Mouse (Mus musculus) hindbrain, embryonic 13.5 days (tissue): ENCODE results near the gene Zdhhc9. TPM values are rescaled to one million over a fixed set of nuclear protein-coding genes. Genes with fewer than 3 reads are reported as not detected.
"Not testable (repeated sequence)": the region's sequence is repeated elsewhere in the genome, so short reads cannot be mapped to it uniquely, and the experiment has no call there.

Source experiments
- ATAC-seq: fragments of 200-750 bp; cut with Nextera tagmentation; 2 replicates; pipeline ENCODE4 v1.8.0; 2017; ENCODE audit warnings: moderate TSS enrichment; ENCODE audit not compliant: low FRiP score
- H3K27ac ChIP-seq: fragments of 300-500 bp; sonication (generic); 2 replicates; pipeline ENCODE4 v1.5.1; 2015; ENCODE audit warnings: inconsistent platforms, mild to moderate bottlenecking, moderate library complexity
- H3K27me3 ChIP-seq: fragments of 300-500 bp; sonication (generic); 2 replicates; pipeline ENCODE4 v1.6.1; 2015; ENCODE audit warnings: mild to moderate bottlenecking, inconsistent platforms
- H3K36me3 ChIP-seq: fragments of 300-500 bp; sonication (generic); 2 replicates; pipeline ENCODE4 v1.6.1; 2015; ENCODE audit warnings: mild to moderate bottlenecking, inconsistent platforms
- H3K4me1 ChIP-seq: fragments of 300-500 bp; sonication (generic); replicated peaks from 2 replicates; pipeline ENCODE4 v1.6.1; 2015; ENCODE audit warnings: inconsistent platforms
- H3K4me2 ChIP-seq: fragments of 300-500 bp; sonication (generic); 2 replicates; pipeline ENCODE4 v1.6.1; 2015; ENCODE audit warnings: inconsistent platforms, mild to moderate bottlenecking, moderate library complexity
- H3K4me3 ChIP-seq: fragments of 300-500 bp; sonication (generic); 2 replicates; pipeline ENCODE4 v1.5.1; 2015; ENCODE audit warnings: mild to moderate bottlenecking, inconsistent platforms
- H3K9ac ChIP-seq: fragments of 300-500 bp; sonication (generic); 2 replicates; pipeline ENCODE4 v1.6.1; 2015; ENCODE audit warnings: mild to moderate bottlenecking, inconsistent platforms
- H3K9me3 ChIP-seq: fragments of 300-500 bp; sonication (generic); 2 replicates; pipeline ENCODE4 v1.6.1; 2016; ENCODE audit warnings: inconsistent platforms
- WGBS: fragments of 180-500 bp; shearing (Covaris S2); methylation state at CpG from one replicate; pipeline ENCODE4 v1.1.7; 2015; 5-methylcytosine and 5-hydroxymethylcytosine counted together
- polyA plus RNA-seq: library from polyadenylated mRNA; unstranded; fragments of >200 nt; fragmentation: Nextera tagmentation; extraction: Ambion mirVana; gene quantifications from 2 replicates; pipeline ENCODE4 v1.2.1, GENCODE M21; 2015

Zdhhc9 gene
- polyA plus RNA-seq: 9.6 and 10.0 TPM in 2 replicates

DNA sequence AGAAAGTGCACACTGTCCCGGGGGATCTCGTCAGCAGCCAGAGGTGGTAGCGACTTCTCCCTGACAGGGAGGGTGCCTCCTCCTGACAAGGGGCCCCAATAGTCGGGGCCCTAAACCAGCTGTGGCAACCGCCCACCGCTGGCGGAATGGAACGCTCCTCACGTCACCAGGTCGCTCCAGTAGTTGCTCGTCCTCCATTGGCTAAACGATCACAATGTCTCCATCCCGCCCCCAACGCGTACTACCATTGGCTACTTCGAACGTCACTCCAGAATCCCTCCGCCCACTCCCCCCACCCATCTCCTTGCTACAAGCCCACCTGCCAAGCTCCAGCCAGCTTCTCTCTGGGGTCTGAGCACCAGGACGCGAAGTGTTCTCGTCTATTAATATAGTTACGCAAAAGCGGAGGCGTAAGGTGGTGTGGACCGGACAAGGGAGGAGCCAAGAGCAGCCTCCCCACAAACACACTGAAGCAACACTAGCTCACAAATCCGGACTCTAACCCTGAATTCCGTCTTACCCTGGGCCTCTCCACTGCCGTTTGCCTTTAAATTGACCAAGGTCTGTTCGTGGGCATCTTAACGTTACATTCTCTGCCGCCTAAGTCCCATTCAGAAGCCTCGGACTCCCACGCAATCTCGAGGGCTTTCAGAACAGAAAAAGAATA lies at the start of gene Zdhhc9:
Gene Zdhhc9, minus strand, starts transcription at position 360 of the 667 bp plus-strand sequence.
- H3K27ac ChIP-seq: peak within 1 kb of the TSS; percentile 85
- H3K27me3 ChIP-seq: no peaks in the 10 kb centered on the region
- H3K36me3 ChIP-seq: no peaks in the 10 kb centered on the region
- no peaks in the 10 kb centered on the region for H3K9me3 ChIP-seq
- peak within 1 kb of the TSS; percentile 81 for H3K9ac ChIP-seq
- peaks cover 30% of the 10 kb centered on the region for H3K4me1 ChIP-seq
- peak within 1 kb of the TSS; percentile 59 for H3K4me2 ChIP-seq
- ATAC-seq: peak; percentile 98
- 11% methylated on average over 34 of the region's 34 CpGs for WGBS
- H3K4me3 ChIP-seq: peak within 1 kb of the TSS; percentile 57

DNA sequence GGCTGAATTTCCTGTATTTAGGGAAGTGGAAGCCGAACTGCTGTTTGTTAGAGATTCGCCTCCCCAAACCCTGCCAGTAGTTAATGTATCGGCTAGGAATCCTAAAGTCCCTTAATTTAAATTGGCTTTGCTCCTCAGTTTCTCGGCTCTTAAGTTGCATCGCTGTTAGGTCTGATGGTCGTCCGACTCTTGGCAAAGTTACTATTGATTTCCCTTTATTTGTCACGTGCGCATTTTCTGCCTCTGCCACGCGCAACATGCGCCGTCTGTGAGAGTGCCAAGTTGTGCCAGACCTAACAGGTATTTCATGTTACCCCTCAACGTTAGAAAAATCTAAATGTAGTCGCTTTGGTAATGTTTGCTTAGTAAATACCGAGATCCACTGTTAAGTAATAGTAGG lies 48.3 kb upstream of the Zdhhc9 start:
- H3K27ac ChIP-seq: no peak overlapping the region
- H3K27me3 ChIP-seq: no peaks in the 10 kb centered on the region
- WGBS: 21% methylated on average over 16 of the region's 16 CpGs
- ATAC-seq: peak; percentile 15; the same call in 1 of the 2 replicates
- peaks cover 5% of the 10 kb centered on the region for H3K4me1 ChIP-seq
- H3K9ac ChIP-seq: peak overlapping the region; percentile 66
- peaks cover 7% of the 10 kb centered on the region for H3K36me3 ChIP-seq
- peak overlapping the region; percentile 54 for H3K4me2 ChIP-seq
- H3K9me3 ChIP-seq: no peaks in the 10 kb centered on the region
- H3K4me3 ChIP-seq: peak overlapping the region; percentile 48

DNA sequence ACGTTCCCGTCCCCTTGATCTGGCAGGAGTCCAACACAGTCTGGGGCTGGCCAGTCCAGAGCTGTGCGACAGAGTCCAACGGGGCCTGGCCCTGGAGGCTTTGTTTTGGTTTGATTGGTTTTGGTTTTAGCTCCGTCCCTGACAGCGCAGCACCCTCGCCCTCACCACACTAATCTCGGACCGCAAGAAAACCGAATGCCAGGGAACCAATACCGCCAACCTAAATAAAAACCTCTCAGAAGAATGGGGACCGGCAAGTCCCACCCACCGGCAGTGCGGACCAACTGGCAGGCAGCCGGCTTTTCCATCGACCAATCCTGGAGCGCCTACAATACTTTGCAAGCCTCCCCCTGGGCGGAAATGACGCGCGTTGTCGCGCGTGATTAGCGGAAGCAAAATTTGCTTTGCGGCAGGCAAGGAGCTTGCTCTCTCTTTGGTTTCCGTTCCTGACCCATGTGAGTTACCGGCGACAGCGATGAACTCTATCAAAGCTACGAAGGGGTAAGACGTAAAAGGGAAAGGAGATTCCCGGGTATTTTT lies 47.9 kb upstream of the Zdhhc9 start, which contains the start of gene Utp14a:
Gene Utp14a, plus strand, starts transcription at position 395 of the 540 bp plus-strand sequence.
- Histone ChIP-seq H3K27me3 (no peaks in the 10 kb centered on the region), H3K4me3 (peak within 1 kb of the TSS; percentile 48), H3K36me3 (peaks cover 4% of the 10 kb centered on the region), H3K4me1 (peaks cover 5% of the 10 kb centered on the region), H3K9me3 (no peaks in the 10 kb centered on the region), H3K4me2 (peak within 1 kb of the TSS; percentile 56), H3K9ac (peak within 1 kb of the TSS; percentile 71), H3K27ac (peak within 1 kb of the TSS; percentile 88)
- 13% methylated on average over 33 of the region's 33 CpGs for WGBS
- peak; percentile 100 for ATAC-seq

DNA sequence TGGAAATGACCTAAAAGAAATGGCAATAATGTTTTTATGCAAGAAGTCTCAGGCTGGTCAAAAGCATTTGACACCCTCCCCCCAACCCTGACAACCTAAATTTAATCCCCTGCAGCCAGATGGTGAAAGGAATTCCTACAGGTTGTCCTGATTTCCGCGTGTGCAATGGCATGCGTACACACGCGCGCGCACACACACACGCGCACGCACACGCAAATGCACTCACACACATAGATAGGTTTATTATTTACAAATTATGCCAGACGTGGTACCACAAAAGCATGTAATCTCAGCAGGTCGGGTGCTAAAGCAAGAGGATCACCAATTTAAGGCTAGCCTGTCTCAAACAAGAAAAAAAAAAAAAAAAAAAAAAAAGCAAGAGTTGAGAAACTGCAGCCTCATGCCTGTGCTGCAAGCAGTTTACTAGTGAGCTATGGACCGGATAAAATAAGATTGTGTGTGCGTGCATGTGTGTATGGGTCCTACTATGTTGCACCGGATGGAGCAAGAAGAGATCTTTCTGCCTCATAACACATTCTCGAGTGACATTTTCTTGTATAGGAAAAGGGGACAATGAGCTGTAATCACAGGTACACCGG lies 47.3 kb upstream of the Zdhhc9 start:
- H3K4me2 ChIP-seq: peak overlapping the region; percentile 56
- peak overlapping the region; percentile 71 for H3K9ac ChIP-seq
- no peaks in the 10 kb centered on the region for H3K9me3 ChIP-seq
- no peaks in the 10 kb centered on the region for H3K27me3 ChIP-seq
- H3K4me1 ChIP-seq: peaks cover 5% of the 10 kb centered on the region
- 20% methylated on average over 18 of the region's 18 CpGs for WGBS
- H3K36me3 ChIP-seq: no peaks in the 10 kb centered on the region; the same call in 1 of the 2 replicates
- peak overlapping the region; percentile 88 for H3K27ac ChIP-seq
- ATAC-seq: peak; percentile 81
- peak overlapping the region; percentile 48 for H3K4me3 ChIP-seq

DNA sequence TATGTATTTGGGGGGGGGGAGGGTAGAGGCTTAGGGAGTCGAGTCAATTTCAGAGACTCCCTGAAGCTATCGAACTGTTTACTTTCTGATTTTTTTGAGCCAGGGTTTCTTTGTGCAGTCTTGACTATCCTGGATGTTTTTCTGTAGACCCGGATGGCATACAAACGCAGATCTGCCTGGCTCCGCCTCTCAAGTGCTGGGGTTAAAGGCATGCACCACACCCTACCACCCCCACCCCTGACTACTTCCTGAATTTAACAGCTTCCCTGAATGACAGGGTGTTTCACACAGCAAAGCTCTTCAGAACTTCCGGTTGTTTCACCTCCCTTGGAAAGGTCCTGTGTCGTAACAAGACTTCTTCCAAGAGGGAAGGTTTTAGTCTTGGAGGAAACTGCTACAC lies 25.7 kb upstream of the Zdhhc9 start:
- Histone ChIP-seq H3K27ac (no peak overlapping the region), H3K4me2 (no peak overlapping the region), H3K36me3 (no peaks in the 10 kb centered on the region), H3K9me3 (no peaks in the 10 kb centered on the region), H3K9ac (no peak overlapping the region), H3K4me3 (no peak overlapping the region), H3K27me3 (no peaks in the 10 kb centered on the region), H3K4me1 (no peaks in the 10 kb centered on the region)
- 71% methylated on average over 7 of the region's 7 CpGs for WGBS
- no peak for ATAC-seq

DNA sequence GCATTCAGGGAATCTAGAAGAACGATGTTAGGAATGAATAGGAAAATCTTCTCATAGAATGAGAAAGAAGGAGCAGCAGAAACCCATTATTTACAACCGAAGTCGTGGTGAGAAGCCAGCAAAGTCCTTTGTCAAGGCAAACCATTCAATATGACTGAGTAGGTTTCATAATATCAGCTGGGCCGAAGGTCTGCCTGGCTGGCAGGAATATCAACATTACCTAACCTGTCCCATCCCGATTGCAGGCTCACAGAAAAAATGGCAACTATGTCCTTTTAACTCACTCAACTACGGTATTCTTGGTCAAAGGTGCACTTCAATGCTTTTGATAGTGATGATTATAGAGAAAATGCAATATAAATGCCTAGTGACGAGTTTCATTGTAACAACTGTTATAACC lies 17.5 kb upstream of the Zdhhc9 start:
- Histone ChIP-seq H3K9ac (no peak overlapping the region), H3K4me2 (no peak overlapping the region), H3K4me1 (no peaks in the 10 kb centered on the region), H3K36me3 (no peaks in the 10 kb centered on the region), H3K27ac (no peak overlapping the region), H3K4me3 (no peak overlapping the region), H3K27me3 (no peaks in the 10 kb centered on the region), H3K9me3 (no peaks in the 10 kb centered on the region)
- 84% methylated on average over 7 of the region's 7 CpGs for whole genome bisulfite sequencing
- no peak for ATAC-seq

DNA sequence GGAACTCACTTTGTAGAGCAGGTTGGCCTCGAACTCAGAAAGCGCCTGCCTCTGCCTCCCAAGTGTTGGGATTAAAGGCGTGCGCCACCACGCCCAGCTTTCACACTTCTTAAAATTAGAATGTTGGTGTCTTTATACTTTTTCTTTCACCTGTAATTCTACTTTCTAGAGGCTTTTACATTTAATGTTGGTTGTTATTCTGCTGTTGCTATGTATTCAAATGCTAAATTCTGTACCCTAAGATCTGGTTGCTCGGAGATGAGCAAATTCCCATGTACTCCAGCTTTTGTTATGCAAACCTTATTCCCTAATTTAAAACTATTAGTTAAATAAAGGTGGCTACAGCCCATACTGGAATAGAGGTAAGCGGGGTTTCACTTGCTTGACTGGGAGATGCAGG lies 14.0 kb upstream of the Zdhhc9 start:
- Histone ChIP-seq H3K4me3 (no peak overlapping the region), H3K9ac (no peak overlapping the region), H3K4me1 (no peaks in the 10 kb centered on the region), H3K36me3 (no peaks in the 10 kb centered on the region), H3K27me3 (no peaks in the 10 kb centered on the region), H3K9me3 (no peaks in the 10 kb centered on the region), H3K27ac (no peak overlapping the region), H3K4me2 (no peak overlapping the region)
- 80% methylated on average over 7 of the region's 7 CpGs for WGBS
- ATAC-seq: no peak

DNA sequence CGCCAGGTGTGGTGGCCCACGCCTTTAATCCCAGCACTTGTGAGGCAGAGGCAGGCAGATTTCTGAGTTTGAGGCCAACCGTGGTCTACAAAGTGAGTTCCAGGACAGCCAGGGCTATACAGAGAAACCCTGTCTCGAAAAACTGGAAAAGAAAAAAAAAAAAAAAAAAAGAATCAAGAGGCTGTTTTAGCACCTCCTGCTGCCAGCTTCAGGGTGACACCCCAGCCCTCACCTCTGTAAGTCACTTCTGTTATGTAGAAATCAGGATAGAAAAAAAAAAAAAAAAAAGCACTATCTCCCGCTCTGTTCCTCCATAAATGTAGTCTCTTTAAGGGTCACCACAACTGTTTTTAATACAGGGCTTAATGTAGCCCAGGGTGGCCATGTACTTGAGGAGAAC lies 10.8 kb upstream of the Zdhhc9 start:
- ATAC-seq: no peak
- H3K27ac ChIP-seq: no peak overlapping the region
- H3K9me3 ChIP-seq: no peaks in the 10 kb centered on the region
- no peak overlapping the region for H3K4me3 ChIP-seq
- no peaks in the 10 kb centered on the region for H3K36me3 ChIP-seq
- H3K4me1 ChIP-seq: no peaks in the 10 kb centered on the region
- H3K27me3 ChIP-seq: no peaks in the 10 kb centered on the region
- 85% methylated on average over 5 of the region's 5 CpGs for WGBS
- no peak overlapping the region for H3K4me2 ChIP-seq
- H3K9ac ChIP-seq: no peak overlapping the region

DNA sequence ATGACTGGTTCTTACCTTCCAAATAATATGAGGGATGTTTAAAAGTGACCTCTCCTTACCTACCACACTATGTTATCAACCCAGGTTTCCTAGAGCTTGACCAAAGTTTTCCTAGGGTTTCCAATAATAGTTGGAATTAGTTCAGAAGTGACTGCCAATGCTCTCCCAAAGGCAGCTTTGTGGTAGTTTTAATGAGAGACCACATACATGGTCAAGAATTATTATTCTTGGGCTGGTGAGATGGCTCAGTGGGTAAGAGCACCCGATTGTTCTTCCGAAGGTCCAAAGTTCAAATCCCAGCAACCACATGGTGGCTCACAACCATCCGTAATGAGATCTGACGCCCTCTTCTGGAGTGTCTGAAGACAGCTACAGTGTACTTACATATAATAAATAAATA lies 1.1 kb upstream of the Zdhhc9 start:
- not testable (repeated sequence) for H3K36me3 ChIP-seq, H3K4me3 ChIP-seq, H3K27me3 ChIP-seq, H3K9ac ChIP-seq, H3K4me2 ChIP-seq, H3K9me3 ChIP-seq, ATAC-seq, H3K27ac ChIP-seq
- peaks cover 22% of the 10 kb centered on the region for H3K4me1 ChIP-seq
- 100% methylated on average over 2 of the region's 4 CpGs for WGBS

DNA sequence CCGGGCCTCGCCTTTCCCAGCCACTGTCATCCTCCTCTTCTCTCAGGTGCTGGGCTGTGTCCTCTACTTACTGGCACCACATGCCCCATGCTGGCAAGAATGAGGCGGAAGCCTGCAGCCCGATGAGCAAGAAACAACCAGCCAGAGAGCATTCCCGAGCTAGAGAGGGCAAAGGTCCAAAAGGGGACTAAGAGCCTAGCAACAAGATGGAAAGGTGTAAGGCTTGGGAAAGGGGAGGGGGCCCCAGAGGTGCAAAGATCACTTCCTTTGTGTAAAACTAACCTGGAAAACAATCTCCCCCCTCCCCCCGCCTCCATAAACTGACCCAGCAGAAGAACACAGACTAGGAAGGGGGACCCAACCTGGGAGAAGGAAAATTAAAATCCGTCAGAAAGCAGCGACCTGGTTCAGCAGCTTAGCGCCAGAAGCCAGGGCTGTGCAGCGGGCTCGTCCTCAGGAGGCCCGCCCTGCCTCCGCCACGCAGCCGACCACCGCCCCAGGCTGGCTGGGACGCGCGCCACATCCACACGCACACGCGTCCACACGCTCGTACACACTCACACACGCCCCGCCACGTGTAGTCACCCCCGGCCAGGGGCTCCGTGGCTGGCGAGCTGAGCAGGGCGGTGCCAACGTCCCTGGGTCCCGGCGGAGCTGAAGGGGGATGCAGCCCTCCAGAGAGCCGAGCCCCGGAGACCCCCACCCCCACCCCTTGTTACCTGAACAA lies 754 bp downstream of the Zdhhc9 start:
- Histone ChIP-seq H3K4me3 (peak overlapping the region; percentile 57), H3K9me3 (no peaks in the 10 kb centered on the region), H3K4me2 (peak overlapping the region; percentile 59), H3K36me3 (no peaks in the 10 kb centered on the region), H3K27me3 (no peaks in the 10 kb centered on the region), H3K4me1 (peaks cover 32% of the 10 kb centered on the region), H3K27ac (peak overlapping the region; percentile 85), H3K9ac (peak overlapping the region; percentile 81)
- WGBS: 10% methylated on average over 35 of the region's 36 CpGs
- peak; percentile 88 for ATAC-seq

DNA sequence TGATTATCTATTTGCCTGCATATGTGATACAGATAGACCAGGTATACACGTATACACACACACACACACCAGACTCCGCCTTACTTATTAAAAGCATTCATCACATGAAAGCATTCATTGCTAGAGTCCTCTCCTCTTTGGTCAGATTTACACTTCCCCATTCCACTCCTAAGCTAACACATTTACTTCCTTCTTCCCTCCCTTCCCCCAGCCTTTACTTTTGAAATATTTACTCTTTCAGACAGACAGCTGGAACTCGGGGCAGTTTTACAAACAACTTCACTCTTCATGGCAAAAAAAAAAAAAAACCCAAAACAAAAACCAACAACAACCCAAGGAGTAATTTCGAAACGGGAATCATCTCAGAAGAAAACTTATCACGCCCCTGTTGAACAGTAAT lies 4.2 kb downstream of the Zdhhc9 start:
- Histone ChIP-seq H3K27ac (no peak overlapping the region), H3K4me3 (no peak overlapping the region), H3K4me1 (peaks cover 32% of the 10 kb centered on the region), H3K9ac (no peak overlapping the region), H3K27me3 (no peaks in the 10 kb centered on the region), H3K36me3 (peaks cover 5% of the 10 kb centered on the region; the same call in 1 of the 2 replicates), H3K4me2 (no peak overlapping the region), H3K9me3 (no peaks in the 10 kb centered on the region)
- no peak for ATAC-seq
- WGBS: 85% methylated on average over 6 of the region's 6 CpGs

DNA sequence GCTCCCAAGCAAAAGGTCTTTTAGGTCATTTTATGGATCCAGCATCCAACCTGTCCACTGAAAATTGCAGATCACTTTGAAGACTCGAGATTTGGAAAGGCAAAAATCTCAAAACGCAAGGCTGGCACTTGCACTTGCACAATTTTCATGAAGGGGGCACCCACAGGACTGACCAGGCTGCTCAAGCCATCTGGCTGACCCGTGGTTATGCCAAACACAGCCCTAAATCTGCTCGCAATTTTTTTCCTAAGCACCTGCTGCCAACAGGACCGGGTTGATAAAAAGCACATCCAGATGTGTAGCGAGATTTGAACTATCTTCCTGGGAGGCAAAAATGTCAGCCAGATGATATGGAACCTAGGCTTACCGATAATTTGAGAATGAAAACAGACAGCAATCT lies 4.9 kb downstream of the Zdhhc9 start:
- Histone ChIP-seq H3K4me1 (peaks cover 32% of the 10 kb centered on the region), H3K4me2 (no peak overlapping the region), H3K9ac (no peak overlapping the region), H3K36me3 (peaks cover 5% of the 10 kb centered on the region; the same call in 1 of the 2 replicates), H3K27ac (no peak overlapping the region), H3K4me3 (no peak overlapping the region), H3K27me3 (no peaks in the 10 kb centered on the region), H3K9me3 (no peaks in the 10 kb centered on the region)
- no peak for ATAC-seq
- WGBS: 86% methylated on average over 7 of the region's 7 CpGs
